Mouse (Mus musculus) urinary bladder, postnatal 0 days (tissue): Measurements from ENCODE around the gene Scamp5. TPM values are rescaled to one million over a fixed set of nuclear protein-coding genes. Genes with fewer than 3 reads are reported as not detected.

ENCODE experiments used
- polyA plus RNA-seq: library from polyadenylated mRNA; unstranded; fragments of >200 nt; fragmentation: Nextera tagmentation; extraction: Ambion mirVana; gene quantifications from 2 replicates; pipeline ENCODE4 v1.2.1, GENCODE M21; 2015

The Scamp5 gene
- polyA plus RNA-seq: 15.4 and 16.2 TPM in 2 replicates

DNA sequence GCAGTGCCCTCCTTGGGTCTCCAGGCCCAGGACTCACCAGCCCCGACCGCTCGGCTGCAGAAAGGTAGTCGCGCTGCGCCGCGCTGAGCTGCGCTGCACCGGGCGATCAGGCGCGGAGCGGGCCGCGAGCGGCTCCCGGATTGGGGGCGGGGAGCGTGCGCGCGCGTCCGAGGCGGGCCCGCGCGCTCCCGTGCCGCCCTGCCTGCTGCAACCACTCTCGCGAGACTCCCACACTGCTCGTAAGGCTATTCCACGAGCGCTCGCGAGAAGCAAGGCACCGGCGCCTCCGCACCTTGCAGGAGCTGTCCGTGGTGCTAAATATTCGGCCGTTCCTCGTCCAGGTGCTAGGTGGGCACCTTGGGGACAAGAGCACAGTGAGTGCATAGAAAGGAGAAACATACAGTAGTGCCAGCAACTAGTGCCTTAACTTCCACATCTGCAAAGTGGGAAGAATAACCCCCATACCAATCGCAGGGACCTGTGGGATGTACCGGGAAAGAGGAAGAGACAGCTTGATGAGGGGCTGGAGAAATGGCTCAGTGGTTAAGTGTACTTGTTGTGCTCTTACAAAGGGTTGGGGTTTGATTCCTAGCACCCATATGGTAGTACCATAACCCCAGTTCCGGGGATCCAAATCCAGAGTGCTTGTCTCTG is at the start of gene Scamp5:
Gene Scamp5, minus strand, starts transcription at position 165 of the 654 bp plus-strand sequence.

DNA sequence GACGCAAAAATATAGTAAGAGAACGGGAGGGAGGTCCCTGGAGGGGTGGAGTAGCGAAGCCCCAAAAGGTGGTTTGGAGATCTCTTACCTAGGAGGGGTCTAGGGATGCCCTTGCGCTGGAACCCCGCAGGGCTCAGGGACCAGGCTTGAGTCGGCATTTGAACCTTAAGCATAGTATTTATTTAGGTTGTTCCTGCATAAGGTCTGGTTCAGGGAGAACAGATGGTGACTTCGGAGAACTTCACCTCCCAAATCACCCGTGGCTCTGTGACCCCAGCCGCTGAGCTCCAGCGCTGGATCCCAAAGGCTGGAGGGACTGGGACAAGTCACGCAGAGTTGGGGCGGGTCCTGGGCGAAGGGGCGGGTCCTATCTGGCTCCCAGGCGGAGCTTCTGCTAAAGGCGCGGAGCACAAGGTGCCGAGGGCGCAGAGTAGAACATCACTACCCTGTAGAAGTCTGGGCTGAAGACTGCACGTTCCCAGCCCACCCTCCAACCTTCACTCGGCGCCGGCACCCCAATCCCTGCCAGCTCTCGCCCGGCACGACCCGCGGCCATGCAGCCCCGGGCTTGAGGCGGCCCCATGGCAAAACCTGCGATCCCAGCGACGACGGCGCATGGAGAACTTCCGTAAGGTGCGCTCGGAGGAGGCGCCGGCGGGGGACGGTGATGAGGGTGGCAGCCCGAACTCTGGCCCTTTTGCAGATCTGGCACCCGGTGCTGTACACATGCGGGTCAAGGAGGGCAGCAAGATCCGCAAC is 35.9 kb upstream of the Scamp5 start, which contains the start of gene Rpp25:
Gene Rpp25, plus strand, starts transcription at position 405 of the 759 bp plus-strand sequence.

GRCm38 (mm10) chr9:57439522-57440295 is 28.2 kb downstream of the Scamp5 start, which contains the start of gene Ppcdc:
TSS of gene Ppcdc (minus strand) at chr9:57440124.

Other genes with a start within 250 kb of the Scamp5 start
- 0.07 TPM in 1 of 2 replicates, not detected in the other for gene Trcg1, start 231.5 kb downstream of the Scamp5 start, polyA plus RNA-seq
- 16.5 and 21.7 TPM in 2 replicates for gene 1700017B05Rik, start 205.4 kb downstream of the Scamp5 start, polyA plus RNA-seq
- gene Ppcdc, start 27.9 kb downstream of the Scamp5 start, polyA plus RNA-seq: 22.0 and 24.5 TPM in 2 replicates
- 7.0 and 9.2 TPM in 2 replicates for gene Rpp25, start 36.0 kb upstream of the Scamp5 start, polyA plus RNA-seq
- gene Cox5a, start 53.2 kb upstream of the Scamp5 start, polyA plus RNA-seq: 514 and 536 TPM in 2 replicates
- 15.2 and 16.3 TPM in 2 replicates for gene Fam219b, start 69.5 kb upstream of the Scamp5 start, polyA plus RNA-seq
- gene Mpi, start 84.7 kb upstream of the Scamp5 start, polyA plus RNA-seq: 17.1 and 17.3 TPM in 2 replicates
- 52.6 and 54.4 TPM in 2 replicates for gene Scamp2, start 92.9 kb upstream of the Scamp5 start, polyA plus RNA-seq
- 10.3 and 12.9 TPM in 2 replicates for gene Ulk3, start 121.4 kb upstream of the Scamp5 start, polyA plus RNA-seq
- not detected in 2 replicates for gene Cplx3, start 138.2 kb upstream of the Scamp5 start, polyA plus RNA-seq
- gene Lman1l, start 152.7 kb upstream of the Scamp5 start, polyA plus RNA-seq: not detected in 2 replicates
- gene Csk, start 185.6 kb upstream of the Scamp5 start, polyA plus RNA-seq: 16.0 and 16.7 TPM in 2 replicates
- gene Cyp1a2, start 215.6 kb upstream of the Scamp5 start, polyA plus RNA-seq: not detected in 2 replicates
- 0.06 and 0.16 TPM in 2 replicates for gene Cyp1a1, start 219.9 kb upstream of the Scamp5 start, polyA plus RNA-seq
- 14.2 and 14.9 TPM in 2 replicates for gene Edc3, start 240.5 kb upstream of the Scamp5 start, polyA plus RNA-seq